Mouse (Mus musculus) c-Kit-negative CD71-positive TER-119-positive erythroid progenitor cells, embryonic 14.5 days (primary cell): ENCODE measurements around the gene A930017K11Rik.

ENCODE experiments used
- DNase-seq: peaks from one replicate; pipeline ENCODE4 v3.0.0-alpha.2; 2013; ENCODE audit warnings: low read depth, low spot score

Gene A930017K11Rik

GRCm38 (mm10) chr17:25941511-25942241 is 10.7 kb downstream of the A930017K11Rik start:
- peak; percentile 47 for DNase-seq

DNA sequence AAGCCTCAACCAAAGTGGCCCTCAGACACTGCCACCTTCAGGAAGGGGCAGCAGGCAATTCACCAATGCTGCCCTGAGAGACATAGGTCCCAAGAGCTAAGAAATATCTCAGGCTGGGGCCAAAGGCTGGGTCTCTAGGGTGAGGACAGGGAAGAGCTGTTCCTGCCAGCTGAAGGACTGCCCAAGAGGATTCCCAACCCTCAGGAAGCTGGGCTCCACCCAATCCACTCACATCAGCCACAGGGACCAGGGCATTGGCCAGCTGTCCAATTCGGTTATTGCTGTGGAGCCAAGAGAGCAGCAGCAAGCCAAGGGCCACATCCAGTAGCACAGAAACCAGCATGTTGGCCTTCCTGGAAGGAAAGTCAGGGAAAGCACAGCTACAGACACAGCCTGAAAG is 17.8 kb downstream of the A930017K11Rik start:
- DNase-seq, result no peak

GRCm38 (mm10) chr17:25925348-25925747 is 27.0 kb downstream of the A930017K11Rik start:
- no peak for DNase-seq

GRCm38 (mm10) chr17:25922120-25922519 is 30.2 kb downstream of the A930017K11Rik start:
- DNase-seq, result no peak

- peak; percentile 98 for DNase-seq
These were observed 32.4 kb downstream of the A930017K11Rik start for GRCm38 (mm10) chr17:25919786-25920642.

GRCm38 (mm10) chr17:25919144-25919785 is 33.1 kb downstream of the A930017K11Rik start, which contains the start of gene Rab40c:
Rab40c (minus strand) TSS chr17:25919727.
- no peak for DNase-seq

- DNase-seq, result no peak
These were observed 34.2 kb downstream of the A930017K11Rik start for GRCm38 (mm10) chr17:25918037-25918750.

DNA sequence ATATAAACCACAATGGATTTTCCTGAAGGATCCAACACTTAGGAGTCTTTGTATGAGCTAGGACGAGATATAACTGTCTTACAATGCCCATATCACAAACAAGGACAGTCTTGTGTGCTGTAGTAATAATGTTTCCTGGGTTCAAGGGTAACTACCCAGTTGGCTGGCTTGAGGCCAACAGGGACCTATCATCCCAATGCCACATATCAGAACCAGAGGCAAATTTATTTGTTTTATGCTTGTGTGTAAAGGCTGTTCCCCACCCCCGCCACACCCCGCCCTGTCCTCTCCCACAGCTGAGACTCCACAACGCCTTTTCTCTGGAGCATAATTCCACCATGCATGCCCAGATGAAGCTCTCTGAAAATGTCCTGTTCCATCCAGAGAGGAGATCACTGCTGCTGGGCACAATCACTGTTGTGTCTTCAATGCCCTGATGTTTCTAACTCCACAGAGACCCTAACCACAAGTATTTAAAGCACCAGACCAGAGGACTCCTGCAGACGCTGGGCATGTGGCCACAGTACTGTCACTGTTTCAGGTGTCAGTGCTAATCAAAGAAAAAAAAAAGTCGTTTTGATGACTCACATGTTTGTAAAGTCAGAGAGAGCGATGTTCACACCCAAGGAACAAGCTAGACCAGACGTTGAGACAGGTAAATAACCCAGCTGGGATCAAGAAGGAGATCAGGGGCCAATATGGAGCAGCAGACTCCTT is 35.3 kb downstream of the A930017K11Rik start:
- no peak for DNase-seq

DNA sequence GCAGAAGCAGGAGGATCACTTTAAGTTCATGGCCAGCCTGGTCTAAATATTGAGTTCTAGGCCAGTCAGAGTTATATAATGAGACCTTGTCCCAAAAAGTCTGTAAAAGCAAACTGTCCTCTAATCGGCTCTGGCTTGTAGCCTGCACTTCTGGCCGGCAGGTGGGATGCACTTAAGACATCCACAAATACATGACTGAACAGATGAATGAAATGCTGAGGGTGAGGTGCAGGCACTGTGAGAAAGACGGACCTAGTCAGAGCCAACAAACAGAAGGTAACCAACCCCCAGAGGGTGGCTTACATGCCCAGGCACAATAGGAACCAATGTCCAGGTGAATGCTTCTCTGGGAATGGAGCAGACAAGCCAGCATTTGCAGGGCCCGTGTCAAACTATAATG is 38.1 kb downstream of the A930017K11Rik start:
- no peak for DNase-seq

- no peak for DNase-seq
These were observed 38.5 kb downstream of the A930017K11Rik start for GRCm38 (mm10) chr17:25913877-25914275.

- DNase-seq, result no peak
These were observed 39.0 kb downstream of the A930017K11Rik start for GRCm38 (mm10) chr17:25913186-25913876.

DNA sequence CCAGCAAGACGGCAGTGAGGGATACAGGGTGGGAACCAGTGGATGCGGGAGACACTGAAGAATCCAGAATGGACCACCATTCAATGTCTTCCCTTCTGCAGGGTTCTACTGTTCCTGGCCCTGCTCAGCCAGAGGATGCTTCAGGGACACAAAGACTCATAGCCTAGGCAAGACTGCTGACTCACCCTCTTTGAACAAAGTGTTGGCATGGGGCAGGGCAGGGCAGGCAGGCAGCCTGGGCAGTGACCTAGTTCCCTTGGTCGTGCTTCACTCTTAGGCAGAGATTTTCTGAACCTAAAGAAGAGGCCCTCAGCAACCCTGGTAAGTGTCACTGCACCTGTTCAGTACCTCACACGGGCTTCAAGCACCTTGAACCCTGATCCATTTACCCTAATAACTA is 40.5 kb downstream of the A930017K11Rik start:
- no peak for DNase-seq

GRCm38 (mm10) chr17:25907640-25908039 is 44.7 kb downstream of the A930017K11Rik start:
- no peak for DNase-seq

GRCm38 (mm10) chr17:25903061-25903460 is 49.3 kb downstream of the A930017K11Rik start:
- DNase-seq, result no peak

- DNase-seq, result no peak
These were observed 52.2 kb downstream of the A930017K11Rik start for GRCm38 (mm10) chr17:25900193-25900592.
